Mouse (Mus musculus) testis, adult 2 months (tissue): ENCODE results near the gene Scmh1. TPM values are rescaled to one million over a fixed set of nuclear protein-coding genes. Genes with fewer than 3 reads are reported as not detected.

Source experiments
- H3K27ac ChIP-seq: fragments of 200-500 bp; 2 replicates; pipeline ENCODE4 v1.5.1; 2012; ENCODE audit warnings: low read depth, low read length; ENCODE audit not compliant: control insufficient read depth, insufficient read depth
- H3K27me3 ChIP-seq: fragments of 200-500 bp; 2 replicates; pipeline ENCODE4 v1.6.1; 2012; ENCODE audit warnings: mild to moderate bottlenecking, low read length, moderate library complexity; ENCODE audit not compliant: control insufficient read depth, insufficient read depth
- H3K36me3 ChIP-seq: fragments of 200-500 bp; 2 replicates; pipeline ENCODE4 v1.6.1; 2012; ENCODE audit warnings: mild to moderate bottlenecking, low read length; ENCODE audit not compliant: control insufficient read depth, insufficient read depth
- H3K4me1 ChIP-seq: fragments of 200-500 bp; 2 replicates; pipeline ENCODE4 v1.6.1; 2012; ENCODE audit warnings: low read length; ENCODE audit not compliant: control insufficient read depth, insufficient read depth
- H3K4me3 ChIP-seq: fragments of 200-500 bp; 2 replicates; pipeline ENCODE4 v1.5.1; 2012; ENCODE audit warnings: low read depth, mild to moderate bottlenecking, low read length, moderate library complexity, mixed read lengths; ENCODE audit not compliant: control insufficient read depth
- CTCF ChIP-seq: fragments of 200-500 bp; IDR thresholded peaks from 2 replicates; pipeline ENCODE4 v1.5.1; 2012; ENCODE audit warnings: low read depth, mild to moderate bottlenecking, inconsistent platforms, low read length, moderate library complexity; ENCODE audit not compliant: control insufficient read depth, insufficient read depth, insufficient replicate concordance
- POLR2A ChIP-seq: fragments of 200-500 bp; IDR thresholded peaks from 2 replicates; pipeline ENCODE4 v1.6.1; 2012; ENCODE audit warnings: low read depth, mild to moderate bottlenecking, inconsistent platforms, low read length, moderate library complexity; ENCODE audit not compliant: control insufficient read depth
- polyA plus RNA-seq: library from polyadenylated mRNA; depleted of rRNA; stranded (reverse); fragments of >200 nt; gene quantifications from 2 replicates; pipeline ENCODE4 v1.2.3, GENCODE M21; 2012; rRNA removed

Scmh1 gene
- polyA plus RNA-seq, 1 experiment: 120 TPM

DNA sequence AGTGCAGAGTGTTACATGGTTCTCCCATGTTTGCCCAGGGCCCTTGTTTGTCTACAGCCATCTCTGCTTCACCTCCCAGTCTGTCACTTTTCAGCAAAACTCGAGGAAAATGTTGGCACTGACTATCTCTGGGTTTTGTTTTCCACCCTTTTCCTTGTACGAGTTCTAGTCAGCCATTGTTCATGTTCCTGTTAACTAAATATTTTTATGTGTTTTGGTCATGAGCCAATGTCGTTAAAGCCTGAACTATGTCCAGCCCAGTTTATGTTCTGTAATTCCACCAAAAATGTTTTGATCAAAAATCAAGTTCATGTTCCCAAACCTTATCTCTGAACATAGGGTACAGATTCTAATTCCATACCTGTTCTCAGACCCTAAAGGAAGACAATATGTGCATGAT lies 166.6 kb downstream of the Scmh1 start:
- Histone ChIP-seq H3K27ac (no peak overlapping the region), H3K36me3 (no peaks in the 10 kb centered on the region), H3K4me1 (peaks cover 14% of the 10 kb centered on the region), H3K27me3 (no peaks in the 10 kb centered on the region), H3K4me3 (no peak overlapping the region)
- TF ChIP-seq CTCF (no peak), POLR2A (no peak)

Other genes with a start within 250 kb of the Scmh1 start
- gene Edn2, start 244.1 kb upstream of the Scmh1 start, polyA plus RNA-seq: not detected in 2 replicates
- gene Foxo6, start 117.9 kb upstream of the Scmh1 start, polyA plus RNA-seq: 3.0 and 3.1 TPM in 2 replicates
- gene Slfnl1, start 127.0 kb downstream of the Scmh1 start, polyA plus RNA-seq: 571 and 603 TPM in 2 replicates
- 5.8 and 6.3 TPM in 2 replicates for gene Ctps, start 165.0 kb downstream of the Scmh1 start, polyA plus RNA-seq
- gene Gm8439, start 183.5 kb downstream of the Scmh1 start, polyA plus RNA-seq: 1.3 TPM in 1 of 2 replicates, not detected in the other